Mouse (Mus musculus) MN1 (cell line): Measurements from ENCODE around the gene Srsf3.
A peak's percentile ranks its signal among the peaks of the same experiment; 100 is the strongest.

ENCODE experiments used
- DNase-seq: peaks from one replicate; pipeline ENCODE4 v3.0.0-alpha.2; 2016; ENCODE audit warnings: low spot score

Gene Srsf3

DNA sequence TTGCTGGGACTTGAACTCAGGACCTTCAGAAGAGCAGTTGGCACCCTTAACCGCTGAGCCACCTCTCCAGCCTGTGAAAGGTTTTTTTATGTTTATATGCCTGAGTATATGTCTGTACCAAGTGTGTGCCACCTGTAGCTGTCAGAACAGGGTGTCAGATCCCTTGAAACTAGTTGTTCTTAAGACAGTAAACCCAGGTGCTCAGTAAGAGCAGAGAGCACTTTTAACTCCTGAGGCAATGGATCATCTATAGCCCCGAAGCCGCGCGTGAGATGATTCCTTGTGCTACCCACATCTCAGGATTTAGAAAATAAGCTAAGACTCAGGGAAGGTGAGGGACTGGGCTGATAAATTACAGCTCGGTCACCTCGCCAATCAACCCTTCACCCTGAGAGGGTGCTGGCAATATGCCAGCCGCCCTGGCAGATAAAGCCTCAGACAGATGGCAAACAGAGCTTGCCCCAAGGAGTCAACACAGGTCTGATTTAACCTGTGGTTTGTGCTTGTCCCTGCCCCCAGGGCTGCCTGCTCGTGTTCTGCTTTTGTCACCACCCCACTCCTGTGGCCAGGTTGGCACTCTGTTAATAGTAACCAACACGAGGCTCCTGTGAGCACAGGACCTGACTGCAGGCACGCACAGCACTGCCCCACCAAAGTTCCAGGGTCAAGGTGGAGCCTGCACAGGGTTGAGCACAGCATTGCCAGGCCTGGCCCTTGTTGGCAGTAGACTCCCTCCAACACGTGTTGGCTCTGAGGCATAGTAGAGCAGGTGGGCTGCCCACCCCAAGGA is 13.5 kb downstream of the Srsf3 start:
- DNase-seq, result peak; percentile 66

- no peak for DNase-seq
These were observed 14.4 kb downstream of the Srsf3 start for GRCm38 (mm10) chr17:29046863-29047262.

GRCm38 (mm10) chr17:29047697-29048514 is 15.5 kb downstream of the Srsf3 start:
- no peak for DNase-seq

DNA sequence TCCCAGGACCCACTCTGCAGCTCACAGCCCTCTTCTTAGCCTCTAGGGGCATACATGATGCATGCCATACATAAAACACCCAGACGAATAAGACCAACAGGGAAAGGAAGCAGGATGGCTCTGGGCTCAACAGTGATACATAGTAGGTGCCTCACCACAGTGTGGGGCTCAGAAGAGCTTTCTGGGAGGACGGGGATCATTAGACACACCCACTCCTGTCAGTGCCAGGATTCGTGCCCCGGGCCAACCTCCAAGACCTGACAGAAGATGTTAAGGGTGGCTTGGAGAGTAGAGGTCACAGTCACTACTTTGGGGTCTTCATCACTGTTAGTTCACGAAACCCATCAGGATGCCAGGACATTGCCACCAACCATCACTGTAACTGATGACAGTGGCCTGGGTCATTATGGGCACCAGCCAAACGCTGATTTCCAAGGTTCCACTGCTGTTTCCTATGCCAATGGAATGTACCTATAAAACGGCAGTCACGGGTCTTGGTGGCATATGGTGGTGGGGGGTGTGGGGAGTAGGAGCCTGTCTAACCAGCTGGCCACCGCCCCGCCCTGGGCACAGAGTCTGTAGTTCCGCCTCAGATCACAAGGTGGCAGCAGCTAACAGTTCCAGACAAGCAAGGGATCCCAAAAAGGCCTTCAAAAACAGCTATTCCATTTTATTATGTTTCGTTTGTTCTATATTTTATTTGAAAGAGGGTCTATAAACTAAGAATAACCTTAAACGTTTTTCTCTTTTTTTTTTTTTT is 16.5 kb downstream of the Srsf3 start:
- peak; percentile 88 for DNase-seq

DNA sequence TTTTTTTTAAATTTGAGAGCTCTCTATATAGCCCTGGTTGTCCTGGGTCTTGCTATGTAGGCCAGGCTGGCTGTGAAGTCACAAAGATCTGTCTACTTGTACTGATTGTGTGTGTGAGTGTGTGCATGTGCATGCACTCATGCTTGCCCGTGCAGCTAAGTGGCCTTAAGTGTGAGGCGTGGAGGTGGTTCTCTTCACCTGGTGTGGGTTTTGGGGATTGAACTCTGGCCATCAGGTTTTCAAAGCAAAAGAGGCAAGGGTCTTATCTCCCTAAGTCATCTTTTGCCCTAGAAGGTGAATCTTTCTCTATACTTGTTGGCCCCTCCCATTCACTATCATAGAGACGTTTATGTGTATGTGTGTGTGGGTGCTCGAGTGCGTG is 17.1 kb downstream of the Srsf3 start:
- DNase-seq, result no peak

GRCm38 (mm10) chr17:29049923-29050322 is 17.5 kb downstream of the Srsf3 start:
- DNase-seq, result no peak

DNA sequence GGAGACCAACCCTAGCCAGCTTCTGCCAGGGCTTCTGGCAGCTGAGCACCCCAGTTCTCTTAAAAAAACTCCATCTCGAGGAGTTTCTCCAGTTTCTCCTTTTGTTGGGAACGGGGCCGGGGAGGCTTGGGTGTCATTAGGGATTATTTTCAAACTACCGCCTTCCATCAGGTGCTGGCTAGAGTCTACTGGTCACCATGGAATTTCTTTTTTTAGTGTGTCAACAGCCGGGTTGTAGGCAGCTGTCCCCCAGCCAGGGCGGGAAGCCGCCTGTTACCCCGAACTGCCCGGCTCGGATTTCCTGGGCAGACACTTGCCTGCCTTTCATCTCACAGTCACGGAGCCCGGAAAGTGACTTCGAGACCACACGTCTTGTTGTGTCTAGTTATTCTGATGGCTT is 18.4 kb downstream of the Srsf3 start:
- DNase-seq, result no peak

DNA sequence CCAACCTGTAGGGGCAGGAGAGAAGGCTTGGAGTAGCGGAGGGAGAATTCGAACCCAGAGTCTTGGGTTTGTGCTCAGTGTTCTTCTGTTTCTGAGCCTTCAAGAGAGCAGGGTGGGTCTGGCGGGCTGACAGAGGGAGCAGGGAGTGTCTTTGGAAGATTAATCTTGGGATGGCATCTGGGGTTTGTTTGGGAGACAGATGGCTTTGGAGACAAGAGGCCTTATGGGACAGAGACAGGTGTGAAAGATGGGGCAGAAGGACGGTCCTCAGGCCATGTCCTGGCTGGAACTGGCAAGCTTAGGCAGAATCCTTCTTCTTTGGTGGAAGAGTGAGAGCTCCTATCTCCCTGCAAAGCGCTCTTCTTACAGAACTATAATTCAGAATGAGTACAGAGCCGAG is 20.6 kb downstream of the Srsf3 start:
- DNase-seq, result no peak

DNA sequence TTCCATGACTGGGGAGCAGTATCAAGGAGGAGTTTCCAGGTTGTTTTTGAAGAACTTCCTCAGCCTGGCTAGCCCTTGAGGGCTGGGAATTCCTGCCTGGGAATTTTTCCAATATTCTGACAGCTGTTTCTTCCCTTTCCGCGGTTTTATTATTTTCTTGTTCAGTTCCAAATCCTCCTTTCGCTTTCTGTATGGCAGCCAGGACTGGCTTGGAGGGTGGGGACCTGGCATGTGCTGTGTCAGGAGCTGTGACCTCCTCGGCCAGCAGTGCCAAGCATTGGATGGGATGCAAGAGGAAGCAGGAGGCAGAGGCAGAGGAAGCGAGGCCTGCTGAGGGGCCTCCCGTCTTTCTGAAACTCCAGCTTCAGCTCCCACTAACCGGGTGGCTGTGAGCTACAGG is 21.4 kb downstream of the Srsf3 start:
- DNase-seq, result peak; percentile 50

DNA sequence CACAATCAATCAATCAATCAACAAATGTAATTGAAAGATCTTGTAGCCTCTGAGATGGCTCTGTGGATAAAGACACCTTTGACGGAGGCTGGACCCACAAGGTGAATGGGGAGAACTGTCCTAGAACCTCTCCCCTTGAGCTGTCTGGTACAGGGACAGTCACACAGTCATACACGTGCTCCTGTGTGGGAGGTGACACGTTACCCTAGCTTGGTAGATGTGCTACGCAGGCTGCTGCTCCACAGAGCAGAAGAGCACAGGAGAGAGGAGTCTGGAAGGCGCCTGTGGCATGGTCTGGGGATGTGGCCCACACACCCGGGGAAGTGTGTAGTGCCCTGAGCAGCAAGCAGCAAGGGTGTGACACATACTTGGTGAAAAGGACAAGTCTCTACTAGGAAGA is 22.0 kb downstream of the Srsf3 start:
- no peak for DNase-seq

DNA sequence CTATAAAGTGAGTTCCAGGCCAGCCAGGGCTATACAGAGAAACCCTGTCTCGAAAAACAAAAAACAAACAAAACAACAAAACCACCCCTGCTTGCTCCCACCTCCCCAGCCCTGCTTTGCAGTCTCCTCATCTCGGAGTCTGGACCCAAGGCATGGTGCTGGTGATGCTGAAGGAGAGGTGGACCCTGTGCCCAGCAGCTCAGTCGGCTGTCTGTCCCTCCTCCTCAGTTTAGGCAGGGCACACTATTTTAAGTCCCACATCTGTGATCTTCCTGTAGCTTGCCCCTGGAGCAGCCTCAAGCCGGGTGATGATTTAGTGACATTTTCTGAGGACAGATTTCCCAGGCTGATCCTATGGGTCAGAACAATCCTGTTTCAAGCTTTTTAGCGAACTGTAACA is 23.2 kb downstream of the Srsf3 start:
- DNase-seq, result no peak

DNA sequence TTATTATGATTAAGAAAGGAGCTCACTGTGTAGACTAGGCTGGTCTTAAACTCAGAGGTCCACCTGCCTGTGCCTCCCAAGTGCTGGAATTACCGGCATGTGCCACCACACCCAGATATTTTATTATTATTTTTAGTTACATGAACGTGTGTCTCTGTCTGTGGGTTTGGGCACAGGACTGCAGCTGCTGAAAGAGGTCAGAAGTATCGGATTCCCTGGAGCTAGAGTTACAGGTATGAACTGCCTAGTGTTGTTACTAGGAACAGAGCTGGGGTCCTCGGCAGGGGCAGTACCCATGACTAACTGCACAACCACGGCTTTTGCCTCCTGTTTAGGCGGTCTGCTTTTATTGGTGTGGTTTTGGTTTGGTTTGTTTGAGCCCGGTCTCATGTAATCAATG is 23.8 kb downstream of the Srsf3 start:
- no peak for DNase-seq

DNA sequence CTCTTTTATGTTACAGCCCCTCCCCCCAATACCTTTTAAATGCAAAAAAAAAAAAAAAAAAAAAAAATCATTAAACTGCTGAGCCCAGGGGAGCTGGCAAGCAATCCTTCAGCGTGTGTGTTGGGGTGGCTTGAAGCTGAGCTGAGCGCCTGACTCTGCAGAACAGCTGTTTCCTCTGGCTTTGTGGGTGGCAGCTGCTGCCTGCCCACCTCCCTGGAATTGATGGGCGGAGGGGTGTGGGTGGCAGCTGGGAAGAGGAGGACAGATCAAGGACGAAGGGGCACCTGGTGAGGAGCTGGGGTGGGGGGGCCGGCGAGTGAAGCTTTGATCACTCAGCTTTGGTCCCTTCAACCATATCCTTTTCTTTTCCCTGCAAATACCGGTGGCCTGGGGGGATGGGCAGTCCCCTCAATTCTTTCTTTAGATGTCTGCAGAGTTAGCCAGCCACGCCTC is 24.3 kb downstream of the Srsf3 start:
- DNase-seq, result no peak

- DNase-seq, result no peak
These were observed 25.0 kb downstream of the Srsf3 start for GRCm38 (mm10) chr17:29057361-29057890.

- peak; percentile 64 for DNase-seq
These were observed 25.5 kb downstream of the Srsf3 start for GRCm38 (mm10) chr17:29057961-29058360.

DNA sequence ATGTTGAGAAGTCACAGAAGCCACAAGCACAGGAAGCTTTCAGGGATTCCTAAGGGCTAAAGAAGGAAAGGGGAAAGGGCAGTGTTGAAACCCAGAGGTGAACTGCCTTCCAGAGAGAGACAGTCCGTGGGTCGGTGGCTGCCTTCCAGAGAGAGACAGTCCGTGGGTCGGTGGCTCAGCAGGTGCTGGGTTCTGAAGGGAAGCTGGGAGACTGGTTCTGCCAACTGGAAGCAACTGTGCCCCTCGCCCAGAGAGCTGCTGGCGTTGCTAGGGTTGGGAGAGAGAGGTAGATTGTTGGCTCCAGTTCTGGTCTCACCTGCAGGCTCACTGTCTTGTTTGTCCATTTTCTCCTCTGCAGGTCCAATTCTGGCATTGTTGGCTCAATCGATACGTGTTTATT is 26.1 kb downstream of the Srsf3 start:
- no peak for DNase-seq

DNA sequence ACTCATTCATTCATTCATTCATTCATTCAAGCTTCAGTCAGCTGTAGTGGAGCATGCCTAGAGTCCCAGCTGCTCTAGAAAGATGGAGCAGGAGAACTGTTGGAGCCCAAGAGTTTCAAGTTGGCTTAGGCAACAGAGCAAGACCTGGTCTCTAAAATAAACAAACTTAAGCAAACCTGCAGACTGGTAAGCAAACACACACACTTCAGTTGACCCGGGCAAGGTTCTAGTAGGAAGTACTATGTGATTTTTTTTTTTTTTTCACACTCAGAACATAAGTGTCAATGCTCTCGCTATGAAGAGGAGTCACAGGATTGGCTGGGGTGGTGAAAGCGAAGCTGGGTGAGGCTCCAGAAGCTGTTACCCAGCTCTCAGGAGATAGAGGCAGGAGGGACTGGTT is 27.2 kb downstream of the Srsf3 start:
- DNase-seq, result no peak

- DNase-seq, result no peak
These were observed 28.5 kb downstream of the Srsf3 start for GRCm38 (mm10) chr17:29060946-29061345.

GRCm38 (mm10) chr17:29062119-29063035 is 29.9 kb downstream of the Srsf3 start:
- DNase-seq, result peak; percentile 35

DNA sequence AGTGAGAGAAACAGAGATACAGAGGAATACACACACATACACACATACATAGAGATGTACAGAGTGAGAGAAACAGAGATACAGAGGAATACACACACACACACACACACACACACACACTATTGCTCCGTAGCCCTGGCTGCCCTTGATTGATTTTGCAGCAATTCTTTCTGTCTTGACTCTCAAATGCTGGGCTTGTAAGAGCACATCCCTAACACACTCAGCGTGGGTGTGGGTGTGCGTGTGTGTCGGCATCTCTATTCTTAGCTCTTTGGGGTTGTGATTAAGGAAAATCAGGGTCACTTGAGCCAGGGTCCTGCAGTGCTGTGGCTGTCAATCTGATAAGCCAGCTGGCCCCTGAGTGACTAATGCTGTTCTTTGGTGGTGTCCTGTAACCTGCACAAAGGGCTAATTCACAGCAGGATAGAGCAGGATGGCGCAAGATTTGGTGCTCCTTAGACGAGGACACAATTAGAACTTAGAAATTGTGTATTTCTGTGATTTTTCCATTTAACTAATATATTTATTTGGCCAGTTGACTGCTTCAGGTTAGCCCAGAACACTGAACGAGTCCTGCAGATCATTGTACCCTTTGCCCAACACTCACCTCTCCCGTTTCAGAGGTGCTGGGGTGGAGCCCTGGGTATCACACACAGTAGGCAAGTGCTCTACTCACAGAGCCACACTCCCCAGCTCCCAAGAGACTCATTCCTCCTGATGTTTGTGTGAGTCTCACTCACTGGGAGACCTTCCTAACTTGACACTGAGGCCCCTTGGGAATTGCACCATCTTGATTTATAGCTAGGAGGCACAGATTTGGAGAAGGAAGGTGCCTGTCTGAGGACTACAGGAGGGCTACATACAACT is 30.9 kb downstream of the Srsf3 start:
- peak; percentile 54 for DNase-seq

GRCm38 (mm10) chr17:29063988-29064285 is 31.5 kb downstream of the Srsf3 start:
- no peak for DNase-seq
